Mouse (Mus musculus): ENCODE results near the gene Alox12. TPM values are rescaled to one million over a fixed set of nuclear protein-coding genes. Genes with fewer than 3 reads are reported as not detected.

Alox12 gene
- total and polyA plus RNA-seq, 2 experiments from 2014 or later: 2.3 to 2.5 TPM

- no peaks in the 10 kb centered on the region for H3K27me3 ChIP-seq (ENCODE audit: control insufficient read depth, insufficient read depth, low read length)
- no peaks in the 10 kb centered on the region for H3K4me1 ChIP-seq (ENCODE audit: control insufficient read depth, insufficient read depth)
- TF ChIP-seq EP300 (IDR thresholded peaks at IDR 0.05; ENCODE audit: low read depth) (no peak), CTCF (IDR thresholded peaks at IDR 0.05; ENCODE audit: low read depth) (no peak)
- ATAC-seq (ENCODE audit: insufficient read depth, low read depth): no peak
- H3K4me3 ChIP-seq (ENCODE audit: low read depth, low read length): no peak overlapping the region
- no peaks in the 10 kb centered on the region for H3K36me3 ChIP-seq (replicated peaks; ENCODE audit: control insufficient read depth, insufficient read depth, low read length)
- no peak overlapping the region for H3K9ac ChIP-seq (replicated peaks; ENCODE audit: low read depth, low read length)
- H3K9me3 ChIP-seq (replicated peaks; ENCODE audit: control insufficient read depth, low read length): no peaks in the 10 kb centered on the region
- H3K4me2 ChIP-seq (ENCODE audit: low read depth, low read length): no peak overlapping the region
- 50% methylated on average over 11 of the region's 11 CpGs for WGBS
- no peak for DNase-seq (ENCODE audit: low spot score)
- no peak overlapping the region for H3K27ac ChIP-seq (ENCODE audit: low read depth)
Observed at GRCm38 (mm10) chr11:70193354-70194285, 61.5 kb downstream of the Alox12 start.

GRCm38 (mm10) chr11:70192157-70192556 lies 63.0 kb downstream of the Alox12 start:
- no peaks in the 10 kb centered on the region for H3K9me3 ChIP-seq (replicated peaks; ENCODE audit: control insufficient read depth, low read length)
- no peak overlapping the region for H3K4me2 ChIP-seq (ENCODE audit: low read depth, low read length)
- ATAC-seq (ENCODE audit: insufficient read depth, low read depth): no peak
- no peaks in the 10 kb centered on the region for H3K4me1 ChIP-seq (ENCODE audit: control insufficient read depth, insufficient read depth)
- no peak for TF ChIP-seq CTCF (IDR thresholded peaks at IDR 0.05; ENCODE audit: low read depth)
- no peak overlapping the region for H3K9ac ChIP-seq (replicated peaks; ENCODE audit: low read depth, low read length)
- no peaks in the 10 kb centered on the region for H3K36me3 ChIP-seq (replicated peaks; ENCODE audit: control insufficient read depth, insufficient read depth, low read length)
- no peak overlapping the region for H3K4me3 ChIP-seq (ENCODE audit: low read depth, low read length)
- no peak overlapping the region for H3K27ac ChIP-seq (ENCODE audit: low read depth)
- H3K27me3 ChIP-seq (ENCODE audit: control insufficient read depth, insufficient read depth, low read length): no peaks in the 10 kb centered on the region
- 71% methylated on average over 4 of the region's 4 CpGs for WGBS
- DNase-seq (ENCODE audit: low spot score): no peak

MicroRNAs encoded within 50 kb of the gene (microRNA counts, 519-probe panel; counts per million panel counts)
- microRNA mmu-miR-195 (not detected), microRNA mmu-miR-497 (1,491 counts per million, percentile 13 among the panel's probes with 10 or more counts)

Small RNA genes lying within 50 kb of the gene (microRNA-seq; reads per million reads assigned to microRNA genes)
- gene Mir195a (1,312 reads per million, percentile 81 among the genes with 10 or more reads in this experiment), gene Mir497 (not detected), gene Mir497b (not detected)

Other genes starting within 250 kb of the Alox12 start
- gene Acadvl, start 239.9 kb downstream of the Alox12 start, total RNA-seq (2014; rRNA removed; ENCODE audit: low replicate concordance): 378 and 469 TPM in 2 replicates
- 815 and 873 TPM in 2 replicates for gene Acadvl, start 239.9 kb downstream of the Alox12 start, polyA plus RNA-seq (2015; fragmentation: Nextera tagmentation; extraction: Ambion mirVana)
- gene Dlg4, start 238.4 kb downstream of the Alox12 start, total RNA-seq (2014; rRNA removed; ENCODE audit: low replicate concordance): 3.4 and 10.3 TPM in 2 replicates
- gene Dlg4, start 238.4 kb downstream of the Alox12 start, polyA plus RNA-seq (2015; fragmentation: Nextera tagmentation; extraction: Ambion mirVana): 2.2 TPM in 2 replicates
- not detected in 2 replicates for gene Asgr1, start 201.3 kb downstream of the Alox12 start, total RNA-seq (2014; rRNA removed; ENCODE audit: low replicate concordance)
- gene Asgr1, start 201.3 kb downstream of the Alox12 start, polyA plus RNA-seq (2015; fragmentation: Nextera tagmentation; extraction: Ambion mirVana): not detected in 2 replicates
- not detected in 2 replicates for gene Asgr2, start 162.7 kb downstream of the Alox12 start, total RNA-seq (2014; rRNA removed; ENCODE audit: low replicate concordance)
- gene Asgr2, start 162.7 kb downstream of the Alox12 start, polyA plus RNA-seq (2015; fragmentation: Nextera tagmentation; extraction: Ambion mirVana): not detected in 2 replicates
- gene Mgl2, start 125.0 kb downstream of the Alox12 start, total RNA-seq (2014; rRNA removed; ENCODE audit: low replicate concordance): not detected in 2 replicates
- not detected in 2 replicates for gene Mgl2, start 125.0 kb downstream of the Alox12 start, polyA plus RNA-seq (2015; fragmentation: Nextera tagmentation; extraction: Ambion mirVana)
- not detected in 2 replicates for gene Clec10a, start 99.2 kb downstream of the Alox12 start, total RNA-seq (2014; rRNA removed; ENCODE audit: low replicate concordance)
- gene Clec10a, start 99.2 kb downstream of the Alox12 start, polyA plus RNA-seq (2015; fragmentation: Nextera tagmentation; extraction: Ambion mirVana): 0.45 and 0.47 TPM in 2 replicates
- 3.1 TPM in 1 of 2 replicates, not detected in the other for gene Slc16a11, start 42.6 kb downstream of the Alox12 start, total RNA-seq (2014; rRNA removed; ENCODE audit: low replicate concordance)
- gene Slc16a11, start 42.6 kb downstream of the Alox12 start, polyA plus RNA-seq (2015; fragmentation: Nextera tagmentation; extraction: Ambion mirVana): 0.25 and 0.58 TPM in 2 replicates
- gene Slc16a13, start 34.3 kb downstream of the Alox12 start, total RNA-seq (2014; rRNA removed; ENCODE audit: low replicate concordance): 3.1 and 5.5 TPM in 2 replicates
- 4.4 and 4.5 TPM in 2 replicates for gene Slc16a13, start 34.3 kb downstream of the Alox12 start, polyA plus RNA-seq (2015; fragmentation: Nextera tagmentation; extraction: Ambion mirVana)
- 12.8 and 44.1 TPM in 2 replicates for gene Bcl6b, start 25.6 kb downstream of the Alox12 start, total RNA-seq (2014; rRNA removed; ENCODE audit: low replicate concordance)
- 16.8 and 18.9 TPM in 2 replicates for gene Bcl6b, start 25.6 kb downstream of the Alox12 start, polyA plus RNA-seq (2015; fragmentation: Nextera tagmentation; extraction: Ambion mirVana)
- gene 0610010K14Rik, start 17.4 kb downstream of the Alox12 start, total RNA-seq (2014; rRNA removed; ENCODE audit: low replicate concordance): 47.7 and 60.5 TPM in 2 replicates
- 96.5 and 102 TPM in 2 replicates for gene 0610010K14Rik, start 17.4 kb downstream of the Alox12 start, polyA plus RNA-seq (2015; fragmentation: Nextera tagmentation; extraction: Ambion mirVana)
- gene Gm21988, start 15.5 kb downstream of the Alox12 start, total RNA-seq (2014; rRNA removed; ENCODE audit: low replicate concordance): 6.8 and 15.2 TPM in 2 replicates
- gene Gm21988, start 15.5 kb downstream of the Alox12 start, polyA plus RNA-seq (2015; fragmentation: Nextera tagmentation; extraction: Ambion mirVana): 7.5 and 8.6 TPM in 2 replicates
- gene Rnasek, start 15.5 kb downstream of the Alox12 start, total RNA-seq (2014; rRNA removed; ENCODE audit: low replicate concordance): 13.1 and 75.0 TPM in 2 replicates
- gene Rnasek, start 15.5 kb downstream of the Alox12 start, polyA plus RNA-seq (2015; fragmentation: Nextera tagmentation; extraction: Ambion mirVana): 311 and 336 TPM in 2 replicates
- gene Alox12e, start 67.3 kb upstream of the Alox12 start, total RNA-seq (2014; rRNA removed; ENCODE audit: low replicate concordance): not detected in 2 replicates
- 0.05 TPM in 1 of 2 replicates, not detected in the other for gene Alox12e, start 67.3 kb upstream of the Alox12 start, polyA plus RNA-seq (2015; fragmentation: Nextera tagmentation; extraction: Ambion mirVana)
- 0.23 TPM in 1 of 2 replicates, not detected in the other for gene Alox15, start 96.7 kb upstream of the Alox12 start, total RNA-seq (2014; rRNA removed; ENCODE audit: low replicate concordance)
- 0.11 and 0.22 TPM in 2 replicates for gene Alox15, start 96.7 kb upstream of the Alox12 start, polyA plus RNA-seq (2015; fragmentation: Nextera tagmentation; extraction: Ambion mirVana)
- 15.1 and 15.9 TPM in 2 replicates for gene Pelp1, start 154.7 kb upstream of the Alox12 start, total RNA-seq (2014; rRNA removed; ENCODE audit: low replicate concordance)
- 10.9 and 11.0 TPM in 2 replicates for gene Pelp1, start 154.7 kb upstream of the Alox12 start, polyA plus RNA-seq (2015; fragmentation: Nextera tagmentation; extraction: Ambion mirVana)
- gene Arrb2, start 177.3 kb upstream of the Alox12 start, total RNA-seq (2014; rRNA removed; ENCODE audit: low replicate concordance): 9.5 and 27.5 TPM in 2 replicates
- 4.8 and 6.0 TPM in 2 replicates for gene Arrb2, start 177.3 kb upstream of the Alox12 start, polyA plus RNA-seq (2015; fragmentation: Nextera tagmentation; extraction: Ambion mirVana)
- 9.0 and 28.3 TPM in 2 replicates for gene Med11, start 196.6 kb upstream of the Alox12 start, total RNA-seq (2014; rRNA removed; ENCODE audit: low replicate concordance)
- 13.7 and 15.9 TPM in 2 replicates for gene Med11, start 196.6 kb upstream of the Alox12 start, polyA plus RNA-seq (2015; fragmentation: Nextera tagmentation; extraction: Ambion mirVana)
- 0.04 and 5.0 TPM in 2 replicates for gene Zmynd15, start 204.1 kb upstream of the Alox12 start, total RNA-seq (2014; rRNA removed; ENCODE audit: low replicate concordance)
- 1.3 TPM in 2 replicates for gene Zmynd15, start 204.1 kb upstream of the Alox12 start, polyA plus RNA-seq (2015; fragmentation: Nextera tagmentation; extraction: Ambion mirVana)
- 5.9 and 12.8 TPM in 2 replicates for gene Cxcl16, start 204.6 kb upstream of the Alox12 start, total RNA-seq (2014; rRNA removed; ENCODE audit: low replicate concordance)
- 9.8 and 11.3 TPM in 2 replicates for gene Cxcl16, start 204.6 kb upstream of the Alox12 start, polyA plus RNA-seq (2015; fragmentation: Nextera tagmentation; extraction: Ambion mirVana)
- 0.34 and 8.6 TPM in 2 replicates for gene Tm4sf5, start 249.9 kb upstream of the Alox12 start, total RNA-seq (2014; rRNA removed; ENCODE audit: low replicate concordance)
- 7.6 and 7.8 TPM in 2 replicates for gene Tm4sf5, start 249.9 kb upstream of the Alox12 start, polyA plus RNA-seq (2015; fragmentation: Nextera tagmentation; extraction: Ambion mirVana)

Data from heart, postnatal 0 days (tissue).